Mouse (Mus musculus): ENCODE data around the gene Wipf3. TPM values are rescaled to one million over a fixed set of nuclear protein-coding genes. Genes with fewer than 3 reads are reported as not detected.
A peak's percentile ranks its signal among the peaks of the same experiment; 100 is the strongest.

Gene Wipf3
- polyA plus RNA-seq, 1 experiment from 2014 or later = 1.9 TPM

DNA sequence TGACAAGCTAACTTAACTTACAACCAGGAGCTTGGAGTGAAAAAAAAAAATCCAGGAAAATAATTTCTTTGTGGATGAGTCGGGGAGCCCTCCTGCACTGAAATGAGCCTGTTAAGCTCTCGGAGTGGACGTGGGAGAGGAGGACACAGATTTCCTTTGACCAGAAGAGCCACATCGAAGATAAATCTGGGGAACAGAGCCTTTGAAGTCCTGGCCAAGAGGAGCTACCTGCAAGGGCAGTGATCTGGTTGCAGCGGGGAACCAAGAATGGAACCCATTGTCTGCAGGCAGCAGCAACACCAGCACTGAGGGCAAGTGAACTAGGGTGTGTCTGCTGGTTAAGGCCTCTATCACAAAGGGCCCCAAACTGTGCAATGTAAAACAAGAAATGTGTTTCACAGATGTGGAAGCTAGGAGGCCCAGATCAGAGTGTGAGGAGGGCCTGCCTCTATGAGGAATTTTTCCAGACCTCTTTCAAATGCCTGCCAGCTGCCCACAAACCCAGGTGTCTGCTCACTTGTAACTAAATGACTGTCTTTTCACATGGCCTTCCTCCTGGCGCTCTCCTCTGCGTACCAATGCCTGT is 40.6 kb upstream of the Wipf3 start:
- ATAC-seq (ENCODE audit: insufficient read depth) (no peak), DNase-seq (no peak)
- Histone ChIP-seq H3K4me3 (ENCODE audit: low read depth, low read length) (no peak overlapping the region), H3K36me3 (ENCODE audit: insufficient read depth) (no peaks in the 10 kb centered on the region), H3K27me3 (ENCODE audit: insufficient read depth, low read length) (no peaks in the 10 kb centered on the region), H3K4me2 (no peak overlapping the region), H3K9ac (no peak overlapping the region), H3K9me3 (ENCODE audit: low read depth, low read length) (no peaks in the 10 kb centered on the region), H3K27ac (ENCODE audit: low read depth) (no peak overlapping the region), H3K4me1 (ENCODE audit: insufficient read depth) (0 out of 2 replicates have a peak, but pooled peaks cover 6% of the 10 kb centered on the region)
- no peak for TF ChIP-seq CTCF (IDR thresholded peaks at IDR 0.05; ENCODE audit: low read depth)
- 69% methylated on average over 7 of the region's 7 CpGs for WGBS

DNA sequence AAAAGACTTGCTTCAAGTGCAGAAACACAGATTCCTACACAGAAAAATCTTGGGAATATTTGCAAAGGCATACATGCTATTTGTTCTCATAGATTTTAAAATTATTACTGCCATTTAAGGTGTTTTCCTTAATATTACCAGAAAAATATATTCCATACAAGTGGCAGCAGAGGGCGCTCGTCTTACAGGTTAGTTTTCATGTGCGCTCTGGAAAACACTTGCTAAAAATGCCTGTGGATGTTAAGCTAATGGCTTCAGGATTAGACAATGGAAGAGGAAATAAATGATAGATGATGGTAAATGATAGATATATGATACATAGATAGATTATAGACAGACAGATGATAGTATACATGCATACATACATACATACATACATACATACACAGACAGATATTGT is 37.6 kb upstream of the Wipf3 start:
- Histone ChIP-seq H3K36me3 (ENCODE audit: insufficient read depth) (no peaks in the 10 kb centered on the region), H3K27ac (ENCODE audit: low read depth) (no peak overlapping the region), H3K27me3 (ENCODE audit: insufficient read depth, low read length) (no peaks in the 10 kb centered on the region), H3K9me3 (ENCODE audit: low read depth, low read length) (no peaks in the 10 kb centered on the region), H3K4me3 (ENCODE audit: low read depth, low read length) (no peak overlapping the region), H3K4me1 (ENCODE audit: insufficient read depth) (no peaks in the 10 kb centered on the region), H3K4me2 (no peak overlapping the region), H3K9ac (no peak overlapping the region)
- 2% methylated on average over 3 of the region's 3 CpGs for WGBS
- DNase-seq = peak; percentile 88
- peak; percentile 77 for TF ChIP-seq CTCF (IDR thresholded peaks at IDR 0.05; ENCODE audit: low read depth)
- ATAC-seq (ENCODE audit: insufficient read depth) = no peak

DNA sequence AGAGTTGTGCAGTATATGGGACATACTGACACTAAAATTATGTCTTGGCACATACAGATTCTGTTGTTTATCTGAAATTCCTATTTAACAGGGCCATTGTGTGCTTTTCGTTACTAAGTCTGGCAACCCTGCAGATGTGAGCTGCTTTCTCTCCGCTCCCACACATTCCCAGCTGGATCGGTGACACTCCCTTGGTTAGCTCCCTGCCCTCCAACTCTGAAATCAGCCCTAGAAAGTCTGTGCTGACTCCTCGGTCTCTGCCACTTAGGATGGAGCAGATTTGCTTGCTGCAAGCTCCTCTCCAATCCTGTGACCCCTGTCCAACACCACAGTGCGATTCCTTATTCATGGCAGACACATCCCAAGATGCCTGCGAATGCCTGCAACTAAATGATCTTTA is 35.5 kb upstream of the Wipf3 start:
- Histone ChIP-seq H3K9me3 (ENCODE audit: low read depth, low read length) (no peaks in the 10 kb centered on the region), H3K9ac (no peak overlapping the region), H3K4me3 (ENCODE audit: low read depth, low read length) (no peak overlapping the region), H3K4me2 (no peak overlapping the region), H3K36me3 (ENCODE audit: insufficient read depth) (no peaks in the 10 kb centered on the region), H3K4me1 (ENCODE audit: insufficient read depth) (peaks cover 4% of the 10 kb centered on the region; the same call in 1 of the 2 replicates), H3K27ac (ENCODE audit: low read depth) (no peak overlapping the region), H3K27me3 (ENCODE audit: insufficient read depth, low read length) (no peaks in the 10 kb centered on the region)
- WGBS = 62% methylated on average over 6 of the region's 6 CpGs
- ATAC-seq (ENCODE audit: insufficient read depth) (no peak), DNase-seq (no peak)
- TF ChIP-seq CTCF (IDR thresholded peaks at IDR 0.05; ENCODE audit: low read depth) = no peak

GRCm38 (mm10) chr6:54399194-54399923 is 30.0 kb upstream of the Wipf3 start:
- ATAC-seq (ENCODE audit: insufficient read depth) (no peak; the same call in 1 of the 2 replicates), DNase-seq (peak; percentile 77)
- no peaks in the 10 kb centered on the region for H3K27me3 ChIP-seq (ENCODE audit: insufficient read depth, low read length)
- H3K4me1 ChIP-seq (ENCODE audit: insufficient read depth) = peaks cover 9% of the 10 kb centered on the region
- peak overlapping the region; percentile 56; the same call in 1 of the 2 replicates for H3K27ac ChIP-seq (ENCODE audit: low read depth)
- H3K4me2 ChIP-seq = no peak overlapping the region; the same call in 1 of the 2 replicates
- no peak overlapping the region for H3K9ac ChIP-seq
- no peak for TF ChIP-seq CTCF (IDR thresholded peaks at IDR 0.05; ENCODE audit: low read depth)
- H3K9me3 ChIP-seq (ENCODE audit: low read depth, low read length) = no peaks in the 10 kb centered on the region
- H3K4me3 ChIP-seq (ENCODE audit: low read depth, low read length) = no peak overlapping the region
- WGBS = 22% methylated on average over 11 of the region's 11 CpGs
- H3K36me3 ChIP-seq (ENCODE audit: insufficient read depth) = no peaks in the 10 kb centered on the region

DNA sequence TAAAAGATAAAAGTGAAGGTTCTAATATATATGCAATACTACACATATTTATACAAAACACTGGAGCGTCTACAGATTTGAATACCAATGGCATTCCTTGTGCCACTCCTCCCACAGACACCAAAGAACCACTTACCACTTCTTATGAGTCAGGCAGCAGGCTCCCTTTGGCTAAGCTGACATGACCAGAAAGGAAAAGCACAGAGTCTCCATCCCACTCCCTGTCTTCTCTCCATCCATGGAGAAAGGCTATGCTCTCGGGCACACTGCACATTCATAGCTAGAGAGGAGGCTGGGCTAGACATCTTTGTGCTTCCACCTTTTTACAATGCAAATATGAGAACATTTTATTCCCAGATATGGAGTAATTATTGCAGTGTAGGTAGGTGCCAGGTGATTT is 27.9 kb upstream of the Wipf3 start:
- no peak for DNase-seq
- Histone ChIP-seq H3K4me1 (ENCODE audit: insufficient read depth) (peaks cover 9% of the 10 kb centered on the region), H3K9me3 (ENCODE audit: low read depth, low read length) (no peaks in the 10 kb centered on the region), H3K27me3 (ENCODE audit: insufficient read depth, low read length) (no peaks in the 10 kb centered on the region), H3K36me3 (ENCODE audit: insufficient read depth) (no peaks in the 10 kb centered on the region), H3K27ac (ENCODE audit: low read depth) (no peak overlapping the region), H3K4me3 (ENCODE audit: low read depth, low read length) (no peak overlapping the region), H3K4me2 (no peak overlapping the region), H3K9ac (no peak overlapping the region)
- WGBS = 79% methylated on average over 2 of the region's 2 CpGs
- no peak for TF ChIP-seq CTCF (IDR thresholded peaks at IDR 0.05; ENCODE audit: low read depth)
- no peak for ATAC-seq (ENCODE audit: insufficient read depth)

DNA sequence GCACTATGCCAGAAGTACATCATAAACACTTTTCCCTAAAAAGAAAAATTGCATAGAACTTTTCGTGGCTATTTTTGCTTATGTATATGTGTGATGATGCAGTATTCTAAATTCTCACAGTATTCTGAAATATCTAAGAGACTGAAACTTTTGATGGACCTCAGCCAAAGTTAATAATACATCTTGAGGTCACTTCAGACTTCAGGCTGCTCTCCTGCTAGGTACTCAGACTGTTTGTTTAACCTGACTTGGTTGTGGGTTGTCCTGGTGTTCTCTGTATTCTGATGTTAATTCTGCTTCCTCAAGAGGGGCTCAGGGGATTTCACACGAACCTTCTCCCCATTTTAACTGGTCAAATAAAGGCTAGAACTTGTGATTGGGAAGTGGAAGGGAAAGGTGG is 24.5 kb upstream of the Wipf3 start:
- TF ChIP-seq CTCF (IDR thresholded peaks at IDR 0.05; ENCODE audit: low read depth) = no peak
- Histone ChIP-seq H3K9me3 (ENCODE audit: low read depth, low read length) (no peaks in the 10 kb centered on the region), H3K9ac (no peak overlapping the region), H3K27ac (ENCODE audit: low read depth) (no peak overlapping the region), H3K4me2 (no peak overlapping the region), H3K4me1 (ENCODE audit: insufficient read depth) (no peaks in the 10 kb centered on the region), H3K4me3 (ENCODE audit: low read depth, low read length) (no peak overlapping the region), H3K27me3 (ENCODE audit: insufficient read depth, low read length) (no peaks in the 10 kb centered on the region), H3K36me3 (ENCODE audit: insufficient read depth) (no peaks in the 10 kb centered on the region)
- DNase-seq = no peak
- ATAC-seq (ENCODE audit: insufficient read depth) = no peak
- WGBS = 41% methylated on average over 2 of the region's 2 CpGs

GRCm38 (mm10) chr6:54406116-54406515 is 23.3 kb upstream of the Wipf3 start:
- no peak for DNase-seq
- WGBS = 87% methylated on average over 5 of the region's 5 CpGs

More at GRCm38 (mm10) chr6:54406116-54406515, 23.3 kb upstream of the Wipf3 start:
- Histone ChIP-seq H3K36me3 (ENCODE audit: insufficient read depth) (no peaks in the 10 kb centered on the region), H3K27me3 (ENCODE audit: insufficient read depth, low read length) (no peaks in the 10 kb centered on the region), H3K9ac (no peak overlapping the region), H3K27ac (ENCODE audit: low read depth) (no peak overlapping the region), H3K9me3 (ENCODE audit: low read depth, low read length) (no peaks in the 10 kb centered on the region), H3K4me2 (no peak overlapping the region), H3K4me3 (ENCODE audit: low read depth, low read length) (no peak overlapping the region), H3K4me1 (ENCODE audit: insufficient read depth) (no peaks in the 10 kb centered on the region)
- ATAC-seq (ENCODE audit: insufficient read depth) = no peak
- no peak for TF ChIP-seq CTCF (IDR thresholded peaks at IDR 0.05; ENCODE audit: low read depth)
